Mouse (Mus musculus) layer of hippocampus, adult 8-10 months (tissue): Measurements from ENCODE around the gene Gm12258. TPM values are rescaled to one million over a fixed set of nuclear protein-coding genes. Genes with fewer than 3 reads are reported as not detected.
"Not testable (repeated sequence)": the region's sequence is repeated elsewhere in the genome, so short reads cannot be mapped to it uniquely, and the experiment has no call there.

Source experiments
- DNase-seq, 2 experiments: peaks; one replicate each; pipeline ENCODE4 v3.0.0; 2022; ENCODE audit warnings: low spot score in 2 of 2
- total RNA-seq, 4 experiments: library from RNA; stranded (reverse); gene quantifications; 2 replicates each; pipeline ENCODE4 v1.2.4; 2022

Gene Gm12258
- total RNA-seq, result 10 to 100 TPM; 15.8 to 24.2 (median 21.4) TPM

DNA sequence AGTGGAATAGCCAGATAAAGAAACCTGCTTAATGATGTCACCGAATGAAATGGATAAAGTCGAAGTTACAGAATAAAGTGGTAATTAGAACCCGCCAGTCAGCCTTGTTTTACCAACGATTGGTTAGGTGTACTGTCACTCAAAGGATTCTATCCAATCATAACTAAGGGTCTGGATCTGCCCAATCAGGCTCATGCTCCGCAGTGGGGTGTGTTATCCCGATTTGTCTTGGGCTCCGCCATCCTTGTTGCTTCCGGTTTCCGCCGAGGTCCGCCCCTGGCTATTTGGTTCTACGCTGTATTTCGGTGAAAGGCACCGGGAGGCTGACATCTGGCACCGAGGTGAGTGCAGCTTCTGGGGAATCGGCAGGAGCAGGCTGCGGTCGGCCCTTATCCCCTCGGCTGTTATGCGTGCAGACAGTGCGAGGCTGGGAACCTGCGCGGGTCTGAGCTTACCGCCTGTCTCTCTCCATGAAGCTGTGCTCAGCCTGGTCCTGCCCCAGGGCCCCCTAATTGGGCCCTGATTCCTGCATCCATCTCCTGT is at the start of gene Gm12258:
TSS of gene Gm12258 (plus strand) at position 240 of the 543 bp plus-strand sequence.
- DNase-seq, result peak; percentile 89 to 92

DNA sequence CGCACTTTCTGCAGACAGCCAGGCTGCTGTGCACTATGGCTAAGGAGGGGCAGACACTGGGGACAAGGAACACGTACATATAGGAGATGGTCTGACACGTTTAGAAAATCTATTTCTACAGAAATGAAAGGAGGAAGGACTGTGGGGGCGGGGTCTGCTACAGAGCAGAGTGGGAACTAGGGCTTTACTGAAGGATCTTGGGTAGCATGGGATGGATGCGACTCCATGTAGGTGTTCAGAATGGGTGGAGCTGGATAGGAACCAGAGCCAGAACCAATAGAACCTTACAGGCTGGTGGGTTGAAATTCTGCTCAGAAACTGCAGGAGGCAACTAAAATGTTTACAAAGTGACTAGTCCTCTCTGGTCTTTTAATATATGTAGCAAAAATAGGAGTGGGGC is 47.2 kb upstream of the Gm12258 start:
- no peak for DNase-seq

DNA sequence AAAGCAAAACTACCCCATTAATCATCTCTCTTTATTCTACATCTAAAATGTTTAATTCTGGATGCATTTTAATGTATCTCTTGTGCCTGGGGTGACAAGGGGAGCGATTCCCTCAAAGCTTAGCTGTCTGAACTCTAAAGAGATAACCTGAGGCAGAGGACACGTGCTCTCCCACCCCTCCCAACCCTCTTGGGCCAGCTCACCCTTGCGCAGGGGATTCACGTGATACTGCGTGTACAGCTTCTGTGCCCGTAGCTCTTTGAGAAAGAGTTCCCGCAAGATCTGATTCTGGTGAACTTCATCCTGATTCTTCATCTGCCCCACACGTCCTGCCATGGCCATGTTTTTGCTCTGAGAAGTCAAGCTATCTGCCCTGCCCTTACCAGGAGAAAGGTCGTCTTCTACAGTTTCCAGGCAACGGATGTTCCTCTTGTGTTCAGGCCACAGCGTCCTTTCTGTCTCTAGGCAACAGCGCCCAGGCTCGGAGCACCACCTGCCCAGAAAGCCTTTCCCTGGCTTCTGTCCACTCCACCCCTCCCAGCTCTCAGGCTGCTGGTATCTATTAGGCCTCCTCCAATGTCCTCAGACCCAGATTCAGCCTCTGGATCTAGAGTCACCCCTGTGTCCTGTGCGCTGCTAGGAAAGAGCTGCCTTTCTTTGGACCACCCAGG is 45.3 kb upstream of the Gm12258 start, which contains the start of gene Fam183b:
TSS of gene Fam183b (minus strand) at position 403 of the 671 bp plus-strand sequence.
- peak; percentile 28 to 49 for DNase-seq

DNA sequence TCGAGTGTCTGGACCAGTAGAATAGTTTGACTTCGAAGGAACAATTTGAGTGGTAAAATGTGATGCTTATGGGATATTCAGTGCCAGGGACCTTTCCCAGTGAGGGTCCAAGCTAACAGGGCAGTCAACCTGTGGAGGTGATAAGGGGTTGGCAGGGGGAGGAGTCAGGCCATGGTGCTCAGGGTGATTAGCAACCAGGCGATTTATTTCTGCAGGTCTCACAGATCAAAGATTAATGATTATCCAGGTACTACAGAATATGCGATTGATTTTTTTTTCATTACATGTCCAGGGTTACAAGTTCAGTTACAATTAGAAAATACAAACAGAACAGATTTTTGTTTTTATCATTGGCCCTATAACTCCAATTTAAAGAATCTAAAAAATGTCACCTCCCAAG is 43.1 kb upstream of the Gm12258 start:
- DNase-seq, result no peak

DNA sequence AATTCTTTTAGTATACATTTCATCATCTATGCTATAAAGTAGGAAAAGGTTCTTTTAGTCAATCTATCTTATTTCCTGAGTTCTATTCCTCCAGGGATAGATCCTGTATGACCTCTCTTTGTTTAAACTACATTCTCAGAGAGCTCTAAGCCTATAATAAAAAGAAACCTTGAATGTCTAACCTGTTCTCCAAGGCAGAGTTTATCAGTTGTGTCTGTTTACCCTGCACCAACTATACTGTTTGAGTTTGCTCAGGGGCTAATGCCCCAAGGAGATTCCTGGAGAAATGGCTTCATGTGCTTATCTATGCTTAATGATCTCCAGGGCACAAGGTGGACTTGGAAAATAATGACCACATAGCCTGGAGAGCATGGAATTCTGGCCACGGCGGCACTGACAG is 42.6 kb upstream of the Gm12258 start:
- DNase-seq, result no peak

- no peak for DNase-seq
Observed at GRCm38 (mm10) chr11:58812001-58812400, 35.0 kb upstream of the Gm12258 start.

- not testable (repeated sequence) for DNase-seq
Observed at GRCm38 (mm10) chr11:58814700-58815099, 32.3 kb upstream of the Gm12258 start, which contains the start of gene Olfr313. TSS of gene Olfr313 (plus strand) at chr11:58815000.

- no peak for DNase-seq
Observed at GRCm38 (mm10) chr11:58815676-58816075, 31.3 kb upstream of the Gm12258 start.

- DNase-seq, result not testable (repeated sequence)
Observed at GRCm38 (mm10) chr11:58828937-58829336, 18.0 kb upstream of the Gm12258 start, which contains the start of gene Olfr312. TSS of gene Olfr312 (plus strand) at chr11:58829237.

DNA sequence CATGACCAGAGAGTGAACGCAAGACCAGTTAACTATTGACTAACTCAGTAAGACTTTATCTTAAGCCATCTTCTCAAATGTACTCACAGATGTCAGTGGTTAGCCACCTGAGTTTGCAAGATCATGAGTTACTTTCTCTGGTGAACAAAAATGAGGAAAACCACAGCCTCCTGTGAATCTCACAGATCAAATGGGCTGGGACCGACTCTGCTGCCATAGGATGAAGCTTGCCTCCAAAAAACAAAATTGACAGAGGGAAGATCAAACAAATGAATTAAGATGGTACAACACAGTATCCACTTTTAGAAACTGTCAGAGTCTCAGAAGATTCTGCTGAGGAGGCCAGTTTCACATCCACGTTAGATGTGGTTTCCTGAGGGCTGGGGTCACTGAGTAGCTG is 17.2 kb upstream of the Gm12258 start:
- DNase-seq, result no peak

DNA sequence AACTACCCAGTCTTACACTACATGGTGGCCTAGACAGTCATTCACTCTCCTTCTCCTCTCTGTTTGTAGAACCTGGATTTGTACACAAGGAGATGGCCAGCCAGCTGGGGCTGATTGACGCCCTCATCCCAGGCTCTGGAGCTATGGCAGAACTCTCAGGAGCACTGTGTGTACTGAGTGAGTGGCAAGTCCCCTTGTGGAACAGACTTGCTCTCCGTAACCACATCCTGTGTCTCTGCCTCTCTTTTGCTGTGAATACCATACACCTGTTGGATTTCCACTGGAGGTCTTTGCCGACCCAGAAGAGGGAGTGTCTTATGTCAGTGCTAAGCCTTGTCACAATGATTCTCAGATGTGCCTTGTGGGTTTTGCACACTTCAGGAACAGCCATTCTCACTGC is 14.4 kb upstream of the Gm12258 start:
- DNase-seq, result not testable (repeated sequence)

DNA sequence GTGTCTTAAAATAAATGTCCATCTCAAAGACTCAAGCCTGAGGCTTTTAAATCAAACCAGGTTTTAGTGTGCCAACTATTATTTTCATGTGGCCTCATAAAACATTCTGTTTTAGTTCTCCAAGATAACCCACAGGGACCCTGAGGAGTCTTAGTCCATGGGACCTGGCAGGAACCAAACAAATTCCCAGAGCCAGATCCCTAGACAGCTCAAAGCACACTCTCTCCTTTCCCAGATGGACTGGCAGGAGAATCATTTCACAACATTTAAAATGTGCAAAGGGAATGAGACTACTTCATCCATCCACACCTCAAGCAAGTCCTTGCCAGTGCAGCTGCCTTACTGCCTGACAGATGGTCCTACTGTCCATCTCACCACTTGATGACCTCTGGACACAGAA is 8.0 kb upstream of the Gm12258 start, which contains the start of gene Olfr311:
TSS of gene Olfr311 (plus strand) at position 301 of the 400 bp plus-strand sequence.
- not testable (repeated sequence) for DNase-seq

DNA sequence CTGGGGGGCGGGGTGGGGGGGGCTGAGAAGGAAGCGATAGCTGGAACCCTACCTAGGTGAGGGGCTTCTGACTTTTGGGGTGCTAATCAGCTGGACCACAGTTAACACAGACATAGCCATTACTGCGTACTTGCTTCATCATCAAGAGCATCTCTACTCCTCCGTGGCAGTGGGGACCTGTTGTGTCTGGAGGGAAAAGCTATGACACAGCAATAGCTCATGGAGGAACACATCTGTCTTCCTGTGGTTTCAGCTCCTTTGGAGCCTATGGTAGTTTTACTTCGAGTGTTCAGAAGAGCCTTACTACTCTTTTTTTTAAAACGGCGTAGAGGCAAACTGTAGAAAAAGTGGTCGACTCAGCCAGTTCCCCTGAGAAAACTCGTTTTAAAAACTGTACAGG is 678 bp downstream of the Gm12258 start:
- no peak for DNase-seq

GRCm38 (mm10) chr11:58849731-58850130 is 2.8 kb downstream of the Gm12258 start:
- DNase-seq, result no peak

DNA sequence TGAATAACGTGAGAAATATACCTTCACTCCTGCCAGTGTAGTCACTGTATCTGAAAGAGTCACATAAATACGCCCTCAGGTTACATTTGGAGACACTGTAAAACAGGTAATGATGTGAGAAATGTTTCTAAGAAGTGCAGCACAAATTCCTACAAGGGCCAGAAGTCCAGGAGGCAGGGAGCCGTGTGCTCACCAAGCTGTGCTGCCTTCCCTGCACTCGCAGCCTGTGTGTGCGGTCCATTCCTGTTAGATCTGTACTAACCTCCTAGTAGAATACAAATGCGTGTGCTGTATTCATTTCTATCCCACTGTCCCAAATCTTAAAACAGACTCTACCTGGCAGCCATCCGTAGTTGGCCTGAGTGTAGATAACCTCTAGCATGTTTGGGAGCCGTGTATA is 13.8 kb downstream of the Gm12258 start:
- no peak for DNase-seq

DNA sequence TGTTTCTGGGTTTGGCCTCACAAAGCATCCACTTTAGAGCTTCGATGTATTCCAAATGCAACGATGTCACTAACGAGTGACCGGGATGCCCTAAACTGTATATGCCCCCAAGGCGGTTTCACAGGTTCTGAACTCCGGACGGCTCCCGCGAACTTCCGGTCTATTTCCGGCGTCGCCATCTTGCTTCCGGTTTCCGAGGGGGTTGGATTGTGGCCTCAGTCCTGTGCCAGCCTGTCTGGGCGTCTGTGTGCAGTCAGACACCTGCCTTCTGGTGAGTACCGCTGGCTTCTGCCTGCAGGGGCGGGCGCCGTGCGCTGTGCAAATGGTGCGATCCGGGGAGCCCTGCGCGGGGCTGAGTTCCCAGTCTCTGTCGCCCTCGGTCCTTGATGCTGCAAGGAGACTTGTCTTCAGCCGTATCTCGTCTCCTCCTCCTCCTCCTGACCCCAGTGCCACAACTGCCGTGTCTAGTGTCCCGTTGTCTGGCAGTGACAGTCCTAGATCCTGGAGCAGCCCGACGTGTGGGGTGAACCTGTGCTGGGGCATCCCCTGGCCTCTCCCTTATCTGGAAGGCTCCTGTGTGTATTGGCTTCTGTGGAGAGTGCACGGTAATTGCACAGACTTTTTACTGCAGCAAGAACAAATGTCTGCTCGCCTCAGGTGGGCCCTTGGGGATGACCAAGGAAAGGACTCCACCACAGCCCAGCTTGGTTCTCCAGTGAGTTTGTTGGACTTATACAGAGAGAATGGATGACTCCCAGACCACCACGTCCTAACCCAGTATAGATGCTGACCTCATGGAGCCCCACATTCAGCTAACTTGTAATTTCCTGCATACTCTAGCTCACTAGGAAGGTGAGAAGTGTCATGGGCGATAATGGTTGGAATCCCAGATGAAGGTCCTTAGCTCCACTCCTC is 20.3 kb downstream of the Gm12258 start, which contains the start of gene 2810021J22Rik:
TSS of gene 2810021J22Rik (plus strand) at position 178 of the 915 bp plus-strand sequence.
- peak; percentile 78 to 81 for DNase-seq

GRCm38 (mm10) chr11:58867954-58868330 is 21.0 kb downstream of the Gm12258 start:
- DNase-seq, result no peak

- no peak for DNase-seq
Observed at GRCm38 (mm10) chr11:58870961-58871360, 24.0 kb downstream of the Gm12258 start.

- no peak for DNase-seq
Observed at GRCm38 (mm10) chr11:58883756-58884155, 36.8 kb downstream of the Gm12258 start.

GRCm38 (mm10) chr11:58890511-58890910 is 43.6 kb downstream of the Gm12258 start:
- no peak for DNase-seq

DNA sequence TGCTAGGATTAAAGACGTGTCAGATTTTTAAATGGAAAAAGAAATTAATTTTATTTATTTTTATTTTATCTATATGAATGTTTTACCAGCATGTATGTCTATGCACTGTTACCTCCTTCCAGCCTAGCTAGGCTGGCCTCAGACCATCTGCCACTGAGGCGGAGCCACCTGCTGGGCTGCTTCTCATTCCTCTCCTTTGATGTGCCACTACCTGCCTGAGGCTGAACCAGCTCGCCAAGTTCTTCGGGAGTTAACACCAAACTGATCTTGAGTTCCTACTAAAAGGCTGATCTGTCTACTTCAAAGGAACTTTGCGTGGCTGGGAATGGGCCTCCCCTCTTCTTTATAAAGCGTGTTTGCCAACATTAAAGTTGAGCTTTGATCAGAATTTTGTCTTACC is 47.5 kb downstream of the Gm12258 start:
- DNase-seq, result no peak

DNA sequence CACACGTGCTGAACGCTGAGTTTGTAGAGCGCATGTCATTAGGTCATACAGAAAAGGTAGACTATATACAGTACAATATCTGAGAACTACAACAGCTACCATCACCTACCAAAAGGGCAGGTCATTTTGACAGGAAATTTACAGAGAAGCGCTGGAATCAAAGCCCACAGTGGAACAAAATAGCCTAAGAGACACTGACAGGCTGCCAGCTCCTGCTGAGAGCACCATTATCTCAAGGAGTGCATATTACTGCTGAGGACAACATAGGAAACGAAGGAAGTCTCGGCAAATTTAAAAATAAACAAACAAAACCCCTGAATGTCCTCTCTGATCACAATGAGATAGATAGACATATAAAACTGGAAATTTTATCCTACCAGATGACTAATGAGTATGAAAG is 50.5 kb downstream of the Gm12258 start:
- DNase-seq, result no peak
